Mouse (Mus musculus): ENCODE measurements around the gene Cacna1d. TPM values are rescaled to one million over a fixed set of nuclear protein-coding genes. Genes with fewer than 3 reads are reported as not detected.

Gene Cacna1d
- total and polyA plus RNA-seq, 3 experiments = 0.04 to 0.66 (median 0.08) TPM

GRCm38 (mm10) chr14:30238807-30239206, 252.4 kb downstream of the Cacna1d start:
- dilution Hi-C loops (cut with MboI; ENCODE audit: extremely low pct_ligation_motif_present, extremely low pct_unique_long_range_greater_than_20kb, low sequenced_read_pairs) = no loop called here

GRCm38 (mm10) chr14:30225161-30225560, 266.1 kb downstream of the Cacna1d start:
- no peak overlapping the region for H3K4me2 ChIP-seq (ENCODE audit: insufficient read depth, low read depth, poor library complexity, severe bottlenecking)
- TF ChIP-seq SIN3A (IDR thresholded peaks at IDR 0.05; ENCODE audit: low read length) (no peak), EP300 (IDR thresholded peaks at IDR 0.05; ENCODE audit: low read length) (no peak), GABPA (IDR thresholded peaks at IDR 0.05; ENCODE audit: insufficient replicate concordance, low read depth, low read length) (no peak), TBP (conservative IDR thresholded peaks at IDR 0.05; ENCODE audit: low read depth, low read length) (no peak), NRF1 (IDR thresholded peaks at IDR 0.05; ENCODE audit: low read depth, low read length) (no peak)
- no peaks in the 10 kb centered on the region for H3K36me3 ChIP-seq (replicated peaks in 1 of 2; ENCODE audit: control insufficient read depth in 1 of 2, insufficient read depth in 1 of 2, low read length in 1 of 2)
- no peaks in the 10 kb centered on the region for H3K9me3 ChIP-seq (replicated peaks; ENCODE audit: low read length)
- no peak for DNase-seq (ENCODE audit: extremely low read depth)
- no peak overlapping the region for H3K9ac ChIP-seq (ENCODE audit: insufficient read depth, low read depth)
- H3K4me3 ChIP-seq (replicated peaks in 1 of 3; ENCODE audit: low read depth in 2 of 3, low read length in 2 of 3, poor library complexity in 1 of 3) = no peak overlapping the region
- H3K79me2 ChIP-seq (replicated peaks; ENCODE audit: control insufficient read depth, extremely low read depth, insufficient read depth, poor library complexity, severe bottlenecking) = no peaks in the 10 kb centered on the region
- no peaks in the 10 kb centered on the region for H3K27me3 ChIP-seq (replicated peaks)
- dilution Hi-C loops (cut with MboI; ENCODE audit: extremely low pct_ligation_motif_present, extremely low pct_unique_long_range_greater_than_20kb, low sequenced_read_pairs) = no loop called here
- in situ Hi-C loops (cut with MboI; ENCODE audit: low pct_ligation_motif_present, low pct_unique_long_range_greater_than_20kb, low sequenced_read_pairs) = no loop called here
- no peak overlapping the region for H3K27ac ChIP-seq (ENCODE audit: insufficient read depth, low read depth)
- H3K4me1 ChIP-seq (ENCODE audit: control insufficient read depth in 1 of 2, insufficient read depth in 2 of 2) = no peaks in the 10 kb centered on the region

More at GRCm38 (mm10) chr14:30238807-30239206, 252.4 kb downstream of the Cacna1d start:
- Histone ChIP-seq H3K27ac (ENCODE audit: insufficient read depth, low read depth) (no peak overlapping the region), H3K4me2 (ENCODE audit: insufficient read depth, low read depth, poor library complexity, severe bottlenecking) (no peak overlapping the region), H3K27me3 (replicated peaks) (no peaks in the 10 kb centered on the region), H3K4me3 (replicated peaks in 1 of 3; ENCODE audit: low read depth in 2 of 3, low read length in 2 of 3, poor library complexity in 1 of 3) (no peak overlapping the region), H3K79me2 (replicated peaks; ENCODE audit: control insufficient read depth, extremely low read depth, insufficient read depth, poor library complexity, severe bottlenecking) (no peaks in the 10 kb centered on the region), H3K4me1 (ENCODE audit: control insufficient read depth in 1 of 2, insufficient read depth in 2 of 2) (0 out of 4 replicates have a peak, but pooled peaks cover 0 to 8% of the 10 kb centered on the region in 2 experiments), H3K36me3 (replicated peaks in 1 of 2; ENCODE audit: control insufficient read depth in 1 of 2, insufficient read depth in 1 of 2, low read length in 1 of 2) (no peaks in the 10 kb centered on the region), H3K9ac (ENCODE audit: insufficient read depth, low read depth) (no peak overlapping the region), H3K9me3 (replicated peaks; ENCODE audit: low read length) (peaks cover 3% of the 10 kb centered on the region)
- no peak for DNase-seq (ENCODE audit: extremely low read depth)
- TF ChIP-seq PAX5 (IDR thresholded peaks at IDR 0.05; ENCODE audit: low read length) (no peak), UBTF (IDR thresholded peaks at IDR 0.05; ENCODE audit: low read depth, low read length) (no peak), MAX (IDR thresholded peaks at IDR 0.05; ENCODE audit: low read length) (no peak)
- in situ Hi-C loops (cut with MboI; ENCODE audit: low pct_ligation_motif_present, low pct_unique_long_range_greater_than_20kb, low sequenced_read_pairs) = no loop called here

- no peak overlapping the region for H3K9ac ChIP-seq (ENCODE audit: insufficient read depth, low read depth)
- in situ Hi-C loops (cut with MboI; ENCODE audit: low pct_ligation_motif_present, low pct_unique_long_range_greater_than_20kb, low sequenced_read_pairs) (no loop called here), dilution Hi-C loops (cut with MboI; ENCODE audit: extremely low pct_ligation_motif_present, extremely low pct_unique_long_range_greater_than_20kb, low sequenced_read_pairs) (no loop called here)
- no peak overlapping the region for H3K27ac ChIP-seq (ENCODE audit: insufficient read depth, low read depth)
- peaks cover 0 to 17% of the 10 kb centered on the region in 2 experiments; a peak in 2 of 4 replicates for H3K4me1 ChIP-seq (ENCODE audit: control insufficient read depth in 1 of 2, insufficient read depth in 2 of 2)
- H3K36me3 ChIP-seq (replicated peaks in 1 of 2; ENCODE audit: control insufficient read depth in 1 of 2, insufficient read depth in 1 of 2, low read length in 1 of 2) = no peaks in the 10 kb centered on the region
- H3K27me3 ChIP-seq (replicated peaks) = no peaks in the 10 kb centered on the region
- no peaks in the 10 kb centered on the region for H3K9me3 ChIP-seq (replicated peaks; ENCODE audit: low read length)
- no peaks in the 10 kb centered on the region for H3K79me2 ChIP-seq (replicated peaks; ENCODE audit: control insufficient read depth, extremely low read depth, insufficient read depth, poor library complexity, severe bottlenecking)
- no peak for DNase-seq (ENCODE audit: extremely low read depth)
- H3K4me2 ChIP-seq (ENCODE audit: insufficient read depth, low read depth, poor library complexity, severe bottlenecking) = no peak overlapping the region
- TF ChIP-seq RAD21 (IDR thresholded peaks at IDR 0.05; ENCODE audit: low read depth, low read length) = no peak
- no peak for TF ChIP-seq ETS1 (conservative IDR thresholded peaks at IDR 0.05; ENCODE audit: low read depth, low read length)
- no peak overlapping the region for H3K4me3 ChIP-seq (replicated peaks in 1 of 3; ENCODE audit: low read depth in 2 of 3, low read length in 2 of 3, poor library complexity in 1 of 3)
Observed at GRCm38 (mm10) chr14:30222101-30222500, 269.2 kb downstream of the Cacna1d start.

All from CH12.LX (cell line).